Mouse (Mus musculus): ENCODE data around the gene Rpl39l. TPM values are rescaled to one million over a fixed set of nuclear protein-coding genes. Genes with fewer than 3 reads are reported as not detected.

Gene Rpl39l
- 0.69 and 0.95 TPM in 2 replicates for polyA plus RNA-seq (2015; fragmentation: Nextera tagmentation; extraction: Ambion mirVana)

DNA sequence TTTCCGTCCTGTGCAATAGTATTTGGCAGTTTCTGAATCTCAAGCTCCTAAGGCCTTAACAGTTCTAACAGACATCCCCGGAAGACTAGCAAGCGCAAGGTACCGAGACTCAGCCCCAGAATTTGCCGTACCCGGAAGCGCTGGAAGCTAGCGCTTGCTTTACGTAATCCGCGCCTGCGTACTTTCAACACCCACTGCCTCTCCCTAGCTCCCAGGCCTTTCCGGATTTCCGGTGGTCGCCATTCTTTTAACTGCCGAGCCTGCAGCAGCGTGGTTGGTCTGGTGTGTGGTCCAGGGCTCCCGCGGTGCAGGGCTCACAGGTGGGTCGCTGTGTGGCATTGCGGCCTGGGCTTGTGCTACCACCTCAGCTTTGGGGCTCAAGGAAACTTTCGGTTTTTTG, at the start of gene Rpl39l:
Rpl39l (plus strand) TSS at position 222 of the 400 bp plus-strand sequence.

GRCm38 (mm10) chr16:10192679-10193506, 22.9 kb downstream of the Rpl39l start, which contains the start of gene Atf7ip2:
TSS of gene Atf7ip2 (plus strand) at chr16:10192712.

Other genes starting within 250 kb of the Rpl39l start
- 0.01 and 0.04 TPM in 2 replicates for gene Grin2a, start 174.7 kb upstream of the Rpl39l start, polyA plus RNA-seq (2015; fragmentation: Nextera tagmentation; extraction: Ambion mirVana)
- gene Atf7ip2, start 22.5 kb downstream of the Rpl39l start, polyA plus RNA-seq (2015; fragmentation: Nextera tagmentation; extraction: Ambion mirVana): 0.28 and 0.33 TPM in 2 replicates
- 77.8 and 106 TPM in 2 replicates for gene Emp2, start 143.7 kb downstream of the Rpl39l start, polyA plus RNA-seq (2015; fragmentation: Nextera tagmentation; extraction: Ambion mirVana)
- gene Tekt5, start 225.3 kb downstream of the Rpl39l start, polyA plus RNA-seq (2015; fragmentation: Nextera tagmentation; extraction: Ambion mirVana): 0.82 and 1.1 TPM in 2 replicates
- gene Nubp1, start 241.7 kb downstream of the Rpl39l start, polyA plus RNA-seq (2015; fragmentation: Nextera tagmentation; extraction: Ambion mirVana): 34.4 and 35.5 TPM in 2 replicates

Measured in urinary bladder, postnatal 0 days (tissue).